Mouse (Mus musculus): ENCODE results near the gene Slc35f4. TPM values are rescaled to one million over a fixed set of nuclear protein-coding genes. Genes with fewer than 3 reads are reported as not detected.
A peak's percentile ranks its signal among the peaks of the same experiment; 100 is the strongest.

Slc35f4 gene
- total RNA-seq, 2 experiments from 2014 or later = 17.0 to 18.0 TPM

- no peak for DNase-seq (ENCODE audit: low spot score in 2 of 2)
Measured at GRCm38 (mm10) chr14:49355561-49355960, 170.3 kb downstream of the Slc35f4 start.

GRCm38 (mm10) chr14:49348897-49349250 lies 177.0 kb downstream of the Slc35f4 start:
- DNase-seq (ENCODE audit: low spot score in 2 of 2) = peak; percentile 48 to 63

GRCm38 (mm10) chr14:49348164-49348896 lies 177.5 kb downstream of the Slc35f4 start:
- no peak for DNase-seq (ENCODE audit: low spot score in 2 of 2)

GRCm38 (mm10) chr14:49345835-49346234 lies 180.0 kb downstream of the Slc35f4 start:
- no peak for DNase-seq (ENCODE audit: low spot score in 2 of 2)

- DNase-seq (ENCODE audit: low spot score in 2 of 2) = no peak
Measured at GRCm38 (mm10) chr14:49337011-49337410, 188.8 kb downstream of the Slc35f4 start.

GRCm38 (mm10) chr14:49333841-49334240 lies 192.0 kb downstream of the Slc35f4 start:
- DNase-seq (ENCODE audit: low spot score in 2 of 2) = no peak

GRCm38 (mm10) chr14:49316493-49316894 lies 209.4 kb downstream of the Slc35f4 start:
- DNase-seq (ENCODE audit: low spot score in 2 of 2) = no peak

- DNase-seq (ENCODE audit: low spot score in 2 of 2) = peak in 1 of 2 experiments; percentile 19
Measured at GRCm38 (mm10) chr14:49313981-49314380, 211.9 kb downstream of the Slc35f4 start.

- no peak for DNase-seq (ENCODE audit: low spot score in 2 of 2)
Measured at GRCm38 (mm10) chr14:49313376-49313775, 212.5 kb downstream of the Slc35f4 start.

- DNase-seq (ENCODE audit: low spot score in 2 of 2) = no peak
Measured at GRCm38 (mm10) chr14:49311548-49311947, 214.3 kb downstream of the Slc35f4 start.

- no peak for DNase-seq (ENCODE audit: low spot score in 2 of 2)
Measured at GRCm38 (mm10) chr14:49311091-49311492, 214.8 kb downstream of the Slc35f4 start.

- DNase-seq (ENCODE audit: low spot score in 2 of 2) = no peak
Measured at GRCm38 (mm10) chr14:49309670-49310069, 216.2 kb downstream of the Slc35f4 start.

- no peak for DNase-seq (ENCODE audit: low spot score in 2 of 2)
Measured at GRCm38 (mm10) chr14:49308591-49308990, 217.3 kb downstream of the Slc35f4 start.

- no peak for DNase-seq (ENCODE audit: low spot score in 2 of 2)
Measured at GRCm38 (mm10) chr14:49307842-49308241, 218.0 kb downstream of the Slc35f4 start.

GRCm38 (mm10) chr14:49305534-49306409 lies 220.1 kb downstream of the Slc35f4 start:
- DNase-seq (ENCODE audit: low spot score in 2 of 2) = no peak

- peak in 1 of 2 experiments; percentile 28 for DNase-seq (ENCODE audit: low spot score in 2 of 2)
Measured at GRCm38 (mm10) chr14:49302271-49302857, 223.5 kb downstream of the Slc35f4 start.

GRCm38 (mm10) chr14:49300981-49301619 lies 224.7 kb downstream of the Slc35f4 start:
- DNase-seq (ENCODE audit: low spot score in 2 of 2) = no peak

GRCm38 (mm10) chr14:49300326-49300725 lies 225.5 kb downstream of the Slc35f4 start:
- DNase-seq (ENCODE audit: low spot score in 2 of 2) = no peak

GRCm38 (mm10) chr14:49293802-49294449 lies 231.9 kb downstream of the Slc35f4 start:
- peak in 1 of 2 experiments; percentile 37 for DNase-seq (ENCODE audit: low spot score in 2 of 2)

- no peak for DNase-seq (ENCODE audit: low spot score in 2 of 2)
Measured at GRCm38 (mm10) chr14:49290029-49290745, 235.7 kb downstream of the Slc35f4 start.

Data from layer of hippocampus, postnatal 10 days (tissue).